Mouse (Mus musculus) limb, embryonic 13.5 days (tissue): Measurements from ENCODE around the gene Sgcd. TPM values are rescaled to one million over a fixed set of nuclear protein-coding genes. Genes with fewer than 3 reads are reported as not detected.

ENCODE experiments used
- ATAC-seq: fragments of 200-750 bp; cut with Nextera tagmentation; 2 replicates; pipeline ENCODE4 v1.8.0; 2017; ENCODE audit warnings: low read depth, moderate number of reproducible peaks, moderate TSS enrichment; ENCODE audit not compliant: low FRiP score
- H3K27ac ChIP-seq: fragments of 300-500 bp; sonication (generic); 2 replicates; pipeline ENCODE4 v1.5.1; 2015; ENCODE audit warnings: inconsistent platforms, mild to moderate bottlenecking, moderate library complexity
- H3K27me3 ChIP-seq: fragments of 300-500 bp; sonication (generic); 2 replicates; pipeline ENCODE4 v1.6.1; 2015; ENCODE audit warnings: mild to moderate bottlenecking, inconsistent platforms
- H3K36me3 ChIP-seq: fragments of 300-500 bp; sonication (generic); 2 replicates; pipeline ENCODE4 v1.6.1; 2015; ENCODE audit warnings: inconsistent platforms, mild to moderate bottlenecking, moderate library complexity
- H3K4me1 ChIP-seq: fragments of 300-500 bp; sonication (generic); 2 replicates; pipeline ENCODE4 v1.6.1; 2015; ENCODE audit warnings: inconsistent platforms
- H3K4me2 ChIP-seq: fragments of 300-500 bp; sonication (generic); replicated peaks from 2 replicates; pipeline ENCODE4 v1.6.1; 2015; ENCODE audit warnings: inconsistent platforms, mild to moderate bottlenecking, moderate library complexity
- H3K4me3 ChIP-seq: fragments of 300-500 bp; sonication (generic); 2 replicates; pipeline ENCODE4 v1.5.1; 2015; ENCODE audit warnings: moderate library complexity, mild to moderate bottlenecking, inconsistent platforms
- H3K9ac ChIP-seq: fragments of 300-500 bp; sonication (generic); 2 replicates; pipeline ENCODE4 v1.6.1; 2015; ENCODE audit warnings: mild to moderate bottlenecking, inconsistent platforms
- H3K9me3 ChIP-seq: fragments of 300-500 bp; sonication (generic); 2 replicates; pipeline ENCODE4 v1.6.1; 2016; ENCODE audit warnings: inconsistent platforms
- WGBS: fragments of 180-500 bp; shearing (Covaris S2); methylation state at CpG from one replicate; pipeline ENCODE4 v1.1.7; 2015; 5-methylcytosine and 5-hydroxymethylcytosine counted together
- polyA plus RNA-seq: library from polyadenylated mRNA; unstranded; fragments of >200 nt; fragmentation: Nextera tagmentation; extraction: Ambion mirVana; gene quantifications from 2 replicates; pipeline ENCODE4 v1.2.1, GENCODE M21; 2015

The Sgcd gene
- polyA plus RNA-seq, 1 experiment from 2014 or later = 9.7 TPM

DNA sequence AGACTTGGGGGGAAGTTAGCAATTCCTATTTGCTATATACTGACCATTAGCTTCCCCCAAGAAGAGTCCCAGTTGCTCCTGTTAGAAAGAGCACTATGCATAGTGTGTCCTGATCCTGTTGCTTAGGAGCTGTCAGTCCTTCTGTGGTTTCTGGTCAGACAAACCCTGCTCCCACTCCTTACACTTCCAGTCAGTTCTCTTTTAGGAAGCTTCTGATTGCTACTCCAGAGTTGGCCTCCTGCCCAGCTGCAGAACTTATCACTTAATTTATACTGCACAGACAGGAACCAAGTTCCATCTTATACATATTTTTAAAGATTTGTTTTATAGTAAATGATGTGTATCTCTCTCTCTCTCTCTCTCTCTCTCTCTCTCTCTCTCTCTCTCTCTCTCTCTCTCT lies 878.5 kb downstream of the Sgcd start:
- Histone ChIP-seq H3K9me3 (no peaks in the 10 kb centered on the region), H3K4me1 (peaks cover 9% of the 10 kb centered on the region; the same call in 1 of the 2 replicates), H3K27ac (no peak overlapping the region), H3K27me3 (no peaks in the 10 kb centered on the region), H3K36me3 (no peaks in the 10 kb centered on the region), H3K9ac (no peak overlapping the region), H3K4me2 (no peak overlapping the region), H3K4me3 (no peak overlapping the region)
- ATAC-seq = no peak

DNA sequence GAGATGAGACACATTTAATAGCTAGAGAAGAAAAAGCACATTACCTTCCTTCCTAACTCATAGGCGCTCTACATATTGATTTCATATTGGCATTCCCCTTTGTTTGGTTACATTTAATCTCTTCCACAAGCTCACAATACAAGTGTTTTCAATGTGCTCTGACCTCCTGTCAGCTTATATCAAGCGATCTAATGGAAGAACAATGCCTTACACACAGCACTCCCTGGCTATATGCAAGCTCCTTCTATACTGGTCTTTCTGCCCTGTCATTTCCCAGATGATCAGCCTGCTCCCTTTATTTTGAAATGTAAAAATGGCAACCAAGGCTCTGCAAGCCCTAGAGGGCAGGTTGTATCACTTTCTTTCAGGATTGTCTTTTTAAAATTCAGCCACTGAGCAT lies 881.1 kb downstream of the Sgcd start:
- Histone ChIP-seq H3K4me1 (no peaks in the 10 kb centered on the region), H3K27ac (no peak overlapping the region), H3K27me3 (no peaks in the 10 kb centered on the region), H3K4me3 (no peak overlapping the region), H3K9ac (no peak overlapping the region), H3K36me3 (no peaks in the 10 kb centered on the region), H3K4me2 (no peak overlapping the region), H3K9me3 (no peaks in the 10 kb centered on the region)
- WGBS = 87% methylated on average over 2 of the region's 2 CpGs
- ATAC-seq = no peak

GRCm38 (mm10) chr11:47093296-47093912 lies 895.4 kb downstream of the Sgcd start:
- H3K36me3 ChIP-seq = no peaks in the 10 kb centered on the region
- H3K4me3 ChIP-seq = no peak overlapping the region
- no peaks in the 10 kb centered on the region for H3K9me3 ChIP-seq
- ATAC-seq = no peak
- WGBS = 66% methylated on average over 5 of the region's 5 CpGs
- H3K9ac ChIP-seq = no peak overlapping the region
- H3K27ac ChIP-seq = no peak overlapping the region
- no peaks in the 10 kb centered on the region for H3K27me3 ChIP-seq
- H3K4me1 ChIP-seq = no peaks in the 10 kb centered on the region
- H3K4me2 ChIP-seq = no peak overlapping the region

- no peak for ATAC-seq
- no peaks in the 10 kb centered on the region for H3K4me1 ChIP-seq
- no peak overlapping the region for H3K9ac ChIP-seq
- H3K9me3 ChIP-seq = no peaks in the 10 kb centered on the region
- H3K27ac ChIP-seq = no peak overlapping the region
- H3K27me3 ChIP-seq = no peaks in the 10 kb centered on the region
- H3K36me3 ChIP-seq = no peaks in the 10 kb centered on the region
- H3K4me2 ChIP-seq = no peak overlapping the region
- 89% methylated on average over 1 of the region's 1 CpGs for WGBS
- no peak overlapping the region for H3K4me3 ChIP-seq
These were observed 906.3 kb downstream of the Sgcd start for GRCm38 (mm10) chr11:47082517-47082916.

GRCm38 (mm10) chr11:47073538-47073937 lies 915.2 kb downstream of the Sgcd start:
- Histone ChIP-seq H3K9me3 (no peaks in the 10 kb centered on the region), H3K4me2 (no peak overlapping the region), H3K27me3 (no peaks in the 10 kb centered on the region), H3K4me1 (no peaks in the 10 kb centered on the region), H3K27ac (no peak overlapping the region), H3K9ac (no peak overlapping the region), H3K36me3 (no peaks in the 10 kb centered on the region), H3K4me3 (no peak overlapping the region)
- no peak for ATAC-seq
- WGBS = 50% methylated on average over 1 of the region's 1 CpGs

DNA sequence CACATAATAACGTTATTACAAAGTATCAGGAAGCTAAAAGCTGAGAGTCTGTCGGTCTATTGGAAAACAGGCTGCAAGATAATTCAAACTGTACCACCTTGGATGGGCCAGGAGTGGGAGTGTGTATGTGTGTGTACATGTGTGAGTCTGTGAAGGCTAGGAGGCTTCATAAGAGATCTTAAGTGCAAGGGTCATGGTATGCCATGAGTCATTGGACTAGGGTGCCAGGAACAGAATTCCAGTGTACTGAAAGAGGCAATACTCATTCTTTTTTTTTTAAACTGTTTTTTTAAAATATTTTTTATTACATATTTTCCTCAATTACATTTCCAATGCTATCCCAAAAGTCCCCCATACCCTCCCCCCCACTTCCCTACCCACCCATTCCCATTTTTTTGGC lies 917.6 kb downstream of the Sgcd start:
- no peak overlapping the region for H3K4me2 ChIP-seq
- no peaks in the 10 kb centered on the region for H3K4me1 ChIP-seq
- no peak overlapping the region for H3K4me3 ChIP-seq
- no peaks in the 10 kb centered on the region for H3K27me3 ChIP-seq
- H3K9ac ChIP-seq = no peak overlapping the region
- no peaks in the 10 kb centered on the region for H3K9me3 ChIP-seq
- no peak overlapping the region for H3K27ac ChIP-seq
- H3K36me3 ChIP-seq = no peaks in the 10 kb centered on the region
- ATAC-seq = no peak
- 89% methylated on average over 2 of the region's 2 CpGs for WGBS

DNA sequence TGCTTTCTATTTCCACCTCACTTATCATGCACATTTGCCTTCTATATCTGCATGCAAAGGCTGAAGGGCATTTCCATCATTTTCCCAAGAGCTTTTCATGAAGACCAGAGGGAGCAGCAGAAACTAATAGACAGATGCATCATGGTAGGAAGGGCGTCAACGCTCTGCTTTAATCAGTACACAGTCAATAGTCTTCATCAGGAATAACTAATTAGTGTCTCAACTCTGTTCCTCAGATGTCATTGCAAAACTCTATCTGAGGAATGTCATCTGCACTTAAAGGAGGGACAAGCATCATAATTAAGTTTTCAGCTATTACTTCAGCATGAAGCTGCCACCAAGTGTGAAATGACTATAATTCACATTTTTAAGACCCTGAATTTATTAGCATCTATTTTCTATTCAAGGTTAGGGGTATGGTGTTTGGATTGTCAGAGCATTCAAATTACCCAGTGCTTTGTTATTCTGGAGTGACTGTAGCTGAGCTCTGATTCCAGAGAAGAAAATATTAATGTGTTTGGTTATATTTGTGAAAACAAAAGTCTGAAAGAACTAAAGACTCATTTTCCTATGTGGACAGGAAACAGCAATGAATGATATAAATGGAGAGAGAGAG lies 918.9 kb downstream of the Sgcd start:
- no peaks in the 10 kb centered on the region for H3K27me3 ChIP-seq
- H3K9ac ChIP-seq = no peak overlapping the region
- no peaks in the 10 kb centered on the region for H3K36me3 ChIP-seq
- H3K9me3 ChIP-seq = no peaks in the 10 kb centered on the region
- H3K27ac ChIP-seq = no peak overlapping the region
- H3K4me2 ChIP-seq = no peak overlapping the region
- WGBS = 90% methylated on average over 2 of the region's 2 CpGs
- H3K4me1 ChIP-seq = 0 out of 2 replicates have a peak, but pooled peaks cover 4% of the 10 kb centered on the region
- no peak for ATAC-seq
- no peak overlapping the region for H3K4me3 ChIP-seq

DNA sequence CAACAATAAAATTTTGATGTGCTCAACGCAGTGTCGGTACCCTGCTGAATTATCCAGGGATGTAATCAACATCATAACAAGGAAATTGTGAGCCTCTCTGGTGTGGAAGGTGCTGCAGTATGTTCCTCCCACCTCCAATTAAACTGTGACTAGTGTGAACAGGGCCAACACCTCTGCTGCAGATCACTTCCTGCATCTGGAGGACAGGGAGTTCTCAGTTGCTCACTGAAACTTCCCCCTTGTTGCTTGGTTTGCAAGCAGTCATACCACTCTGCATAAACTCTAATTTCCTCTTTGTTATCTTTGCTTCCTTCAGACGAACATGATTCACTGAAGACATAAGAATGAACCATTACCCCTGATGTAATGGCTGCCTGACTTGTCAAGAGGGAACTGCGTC lies 925.1 kb downstream of the Sgcd start:
- H3K27ac ChIP-seq = no peak overlapping the region
- no peak overlapping the region for H3K9ac ChIP-seq
- H3K36me3 ChIP-seq = no peaks in the 10 kb centered on the region
- 61% methylated on average over 4 of the region's 4 CpGs for WGBS
- H3K9me3 ChIP-seq = no peaks in the 10 kb centered on the region
- 0 out of 2 replicates have a peak, but pooled peaks cover 4% of the 10 kb centered on the region for H3K4me1 ChIP-seq
- ATAC-seq = no peak
- H3K4me2 ChIP-seq = no peak overlapping the region
- no peak overlapping the region for H3K4me3 ChIP-seq
- H3K27me3 ChIP-seq = no peaks in the 10 kb centered on the region

DNA sequence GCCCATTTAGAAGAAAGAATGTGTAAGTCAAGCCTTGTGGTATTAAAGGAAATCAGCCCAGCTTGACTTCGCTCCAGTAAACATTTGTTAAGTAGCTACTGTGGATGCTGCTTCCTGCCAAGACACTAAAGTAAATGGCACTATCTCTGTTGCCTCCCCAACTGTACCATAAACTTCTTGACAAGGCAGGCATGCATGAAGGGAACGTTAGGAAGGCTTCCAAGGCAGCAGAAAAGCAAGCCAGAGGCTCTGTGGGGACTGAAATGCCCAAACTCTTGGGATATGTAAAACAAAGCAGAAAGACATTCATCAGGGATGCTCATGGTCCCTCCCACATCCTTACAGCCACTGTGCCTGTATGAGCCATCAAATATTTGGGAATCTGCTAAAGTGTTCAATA lies 938.4 kb downstream of the Sgcd start:
- Histone ChIP-seq H3K27ac (no peak overlapping the region), H3K4me3 (no peak overlapping the region), H3K9me3 (no peaks in the 10 kb centered on the region), H3K4me2 (no peak overlapping the region), H3K4me1 (no peaks in the 10 kb centered on the region), H3K27me3 (no peaks in the 10 kb centered on the region), H3K36me3 (no peaks in the 10 kb centered on the region), H3K9ac (no peak overlapping the region)
- WGBS = 55% methylated on average over 2 of the region's 2 CpGs
- no peak for ATAC-seq

- Histone ChIP-seq H3K27me3 (no peaks in the 10 kb centered on the region), H3K4me2 (no peak overlapping the region)
- 77% methylated on average over 4 of the region's 4 CpGs for WGBS
These were observed 939.0 kb downstream of the Sgcd start for GRCm38 (mm10) chr11:47049756-47050155.

GRCm38 (mm10) chr11:47032318-47032717 lies 956.5 kb downstream of the Sgcd start:
- no peaks in the 10 kb centered on the region for H3K4me1 ChIP-seq
- no peaks in the 10 kb centered on the region for H3K9me3 ChIP-seq
- no peak overlapping the region for H3K4me3 ChIP-seq
- no peak for ATAC-seq
- H3K27ac ChIP-seq = no peak overlapping the region
- no peak overlapping the region for H3K4me2 ChIP-seq
- H3K36me3 ChIP-seq = no peaks in the 10 kb centered on the region
- WGBS = 82% methylated on average over 5 of the region's 5 CpGs
- H3K9ac ChIP-seq = no peak overlapping the region
- no peaks in the 10 kb centered on the region for H3K27me3 ChIP-seq

More at GRCm38 (mm10) chr11:47049756-47050155, 939.0 kb downstream of the Sgcd start:
- H3K9ac ChIP-seq = no peak overlapping the region
- no peaks in the 10 kb centered on the region for H3K36me3 ChIP-seq
- H3K4me1 ChIP-seq = no peaks in the 10 kb centered on the region
- no peak for ATAC-seq
- H3K9me3 ChIP-seq = no peaks in the 10 kb centered on the region
- H3K27ac ChIP-seq = no peak overlapping the region
- no peak overlapping the region for H3K4me3 ChIP-seq

DNA sequence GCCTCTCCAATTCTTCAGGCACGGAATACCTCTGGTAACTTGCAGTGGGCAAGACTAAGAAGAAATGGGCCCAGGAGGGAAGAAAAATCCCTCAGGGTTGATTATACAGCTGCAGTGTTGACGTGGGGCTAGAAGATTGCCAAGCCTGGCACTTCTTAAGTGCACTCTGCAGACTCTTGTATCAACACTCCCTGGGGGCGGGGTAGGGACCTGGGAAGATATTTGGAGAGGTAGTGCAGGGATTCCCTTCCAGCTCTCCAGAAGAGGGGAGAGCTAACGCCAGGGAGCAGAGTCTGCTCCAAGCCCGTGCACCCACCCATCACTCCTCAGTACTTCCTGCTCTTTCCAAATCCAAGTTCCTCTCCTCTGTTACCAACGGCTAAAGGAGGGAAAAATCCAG lies 967.9 kb downstream of the Sgcd start:
- 31% methylated on average over 6 of the region's 6 CpGs for WGBS
- H3K27me3 ChIP-seq = no peaks in the 10 kb centered on the region
- no peak for ATAC-seq

GRCm38 (mm10) chr11:47018139-47018538 lies 970.6 kb downstream of the Sgcd start:
- H3K27ac ChIP-seq = no peak overlapping the region
- no peaks in the 10 kb centered on the region for H3K36me3 ChIP-seq
- H3K27me3 ChIP-seq = no peaks in the 10 kb centered on the region

More for the DNA sequence above, 967.9 kb downstream of the Sgcd start:
- no peaks in the 10 kb centered on the region for H3K4me1 ChIP-seq
- H3K4me3 ChIP-seq = no peak overlapping the region
- H3K9ac ChIP-seq = no peak overlapping the region
- no peaks in the 10 kb centered on the region for H3K9me3 ChIP-seq
- H3K4me2 ChIP-seq = no peak overlapping the region
- no peaks in the 10 kb centered on the region for H3K36me3 ChIP-seq
- no peak overlapping the region for H3K27ac ChIP-seq

More at GRCm38 (mm10) chr11:47018139-47018538, 970.6 kb downstream of the Sgcd start:
- WGBS = 66% methylated on average over 2 of the region's 2 CpGs
- H3K4me3 ChIP-seq = no peak overlapping the region
- no peak for ATAC-seq
- H3K9me3 ChIP-seq = no peaks in the 10 kb centered on the region
- H3K9ac ChIP-seq = no peak overlapping the region
- H3K4me2 ChIP-seq = no peak overlapping the region
- H3K4me1 ChIP-seq = no peaks in the 10 kb centered on the region
